Mouse (Mus musculus): ENCODE results near the gene Plekha4. TPM values are rescaled to one million over a fixed set of nuclear protein-coding genes. Genes with fewer than 3 reads are reported as not detected.
A peak's percentile ranks its signal among the peaks of the same experiment; 100 is the strongest.

The Plekha4 gene
- polyA plus RNA-seq, 1 experiment from 2014 or later = 7.9 TPM

DNA sequence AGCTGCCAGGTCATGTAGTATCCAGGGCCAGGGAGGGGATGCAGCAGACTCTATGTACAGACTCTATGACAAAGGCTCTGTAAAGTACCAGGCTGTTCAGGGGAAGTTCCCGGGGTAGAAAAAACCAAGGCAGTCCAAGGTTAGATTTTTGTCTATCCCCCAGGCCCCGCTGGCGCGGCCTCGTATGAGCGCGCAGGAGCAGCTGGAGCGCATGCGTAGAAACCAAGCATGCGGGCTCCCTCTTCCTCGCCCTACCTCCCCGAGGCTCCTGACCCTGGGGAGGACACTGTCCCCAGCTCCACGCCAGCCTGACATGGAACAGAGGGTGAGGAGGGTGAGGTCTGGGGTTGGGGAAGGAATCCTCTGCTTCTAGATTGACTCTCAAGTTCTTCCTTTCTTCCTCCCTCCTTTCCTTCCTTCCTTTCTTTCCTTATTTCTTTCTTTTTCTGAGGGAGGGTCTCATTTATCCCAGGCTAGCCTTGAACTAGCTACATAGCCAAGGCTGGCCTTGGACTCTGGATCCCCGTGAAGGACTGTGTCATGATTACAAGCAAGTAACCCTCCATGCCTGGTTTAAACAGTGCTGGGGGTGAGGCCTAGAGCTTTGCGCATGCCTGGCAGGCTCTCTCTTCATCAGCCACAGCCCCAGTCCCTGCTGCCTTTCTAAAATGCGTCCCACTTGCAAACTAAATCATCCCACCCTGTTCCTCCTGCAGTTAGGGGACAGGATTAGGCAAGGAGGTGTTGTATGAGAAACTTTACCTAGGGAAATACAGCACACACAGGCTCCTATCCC is 23.7 kb downstream of the Plekha4 start:
- no peak overlapping the region for H3K4me3 ChIP-seq
- ATAC-seq (ENCODE audit: low read depth) = no peak
- H3K27me3 ChIP-seq = no peaks in the 10 kb centered on the region
- H3K4me1 ChIP-seq (replicated peaks) = no peaks in the 10 kb centered on the region
- no peak overlapping the region for H3K4me2 ChIP-seq
- H3K9me3 ChIP-seq = no peaks in the 10 kb centered on the region
- no peak overlapping the region for H3K9ac ChIP-seq
- 88% methylated on average over 16 of the region's 16 CpGs for WGBS
- H3K27ac ChIP-seq (replicated peaks) = no peak overlapping the region
- H3K36me3 ChIP-seq = no peaks in the 10 kb centered on the region

DNA sequence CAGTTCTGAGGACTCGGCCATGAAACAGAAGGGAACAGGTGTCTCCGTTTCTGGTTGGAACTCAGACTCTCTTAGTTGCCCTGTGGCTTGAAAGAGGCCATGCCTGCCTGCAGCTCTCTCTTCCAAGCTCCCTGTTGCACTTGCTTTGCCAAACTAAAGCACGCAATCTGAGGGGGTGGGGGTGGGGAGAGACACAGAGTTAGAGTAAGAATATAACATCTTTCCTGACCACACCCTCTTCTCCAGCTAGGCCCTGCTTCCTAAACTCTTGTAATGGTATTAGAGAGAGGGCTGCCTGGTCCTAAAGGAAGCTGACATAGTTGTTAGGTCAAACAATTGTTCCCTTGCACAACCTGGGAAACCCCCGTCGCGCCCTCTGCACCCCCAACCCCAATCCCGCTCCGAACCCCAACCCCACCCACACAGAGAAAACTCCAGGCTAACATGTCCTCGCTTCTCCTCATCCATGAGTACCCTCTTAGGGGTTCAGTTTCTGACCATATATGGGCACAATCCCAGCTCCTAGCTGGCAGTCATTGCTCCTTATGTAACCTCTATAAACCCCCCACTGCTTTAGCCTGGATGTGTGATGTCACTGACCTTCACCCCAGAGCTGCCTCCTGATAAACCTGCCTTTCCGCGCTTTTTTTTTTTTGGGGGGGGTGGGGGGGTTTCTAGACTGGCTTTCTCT is 24.8 kb downstream of the Plekha4 start:
- no peaks in the 10 kb centered on the region for H3K36me3 ChIP-seq
- no peak overlapping the region for H3K27ac ChIP-seq (replicated peaks)
- no peak for ATAC-seq (ENCODE audit: low read depth)
- no peaks in the 10 kb centered on the region for H3K9me3 ChIP-seq
- H3K9ac ChIP-seq = no peak overlapping the region
- H3K4me1 ChIP-seq (replicated peaks) = no peaks in the 10 kb centered on the region
- 82% methylated on average over 11 of the region's 11 CpGs for WGBS
- H3K4me3 ChIP-seq = no peak overlapping the region
- no peaks in the 10 kb centered on the region for H3K27me3 ChIP-seq
- no peak overlapping the region for H3K4me2 ChIP-seq

DNA sequence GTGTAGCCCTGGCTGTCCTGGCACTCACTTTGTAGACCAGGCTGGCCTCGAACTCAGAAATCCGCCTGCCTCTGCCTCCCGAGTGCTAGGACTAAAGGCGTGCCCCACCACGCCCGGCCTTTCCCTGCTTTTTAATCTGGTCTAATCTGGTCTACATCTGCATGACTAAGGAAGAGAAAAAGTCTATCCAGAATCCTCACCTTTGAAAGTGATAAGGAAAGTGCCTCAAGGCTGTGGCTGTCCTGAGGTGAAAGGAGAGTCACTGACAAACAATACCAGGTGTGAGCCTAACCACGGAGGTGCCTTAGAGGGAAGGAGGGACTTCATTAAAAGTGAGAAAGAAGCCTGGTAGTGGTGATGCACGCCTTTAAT is 25.4 kb downstream of the Plekha4 start:
- no peaks in the 10 kb centered on the region for H3K27me3 ChIP-seq
- no peak overlapping the region for H3K27ac ChIP-seq (replicated peaks)
- H3K4me2 ChIP-seq = no peak overlapping the region
- H3K4me3 ChIP-seq = no peak overlapping the region
- H3K36me3 ChIP-seq = no peaks in the 10 kb centered on the region
- H3K4me1 ChIP-seq (replicated peaks) = no peaks in the 10 kb centered on the region
- H3K9me3 ChIP-seq = no peaks in the 10 kb centered on the region
- 87% methylated on average over 8 of the region's 8 CpGs for WGBS
- no peak for ATAC-seq (ENCODE audit: low read depth)
- H3K9ac ChIP-seq = no peak overlapping the region

DNA sequence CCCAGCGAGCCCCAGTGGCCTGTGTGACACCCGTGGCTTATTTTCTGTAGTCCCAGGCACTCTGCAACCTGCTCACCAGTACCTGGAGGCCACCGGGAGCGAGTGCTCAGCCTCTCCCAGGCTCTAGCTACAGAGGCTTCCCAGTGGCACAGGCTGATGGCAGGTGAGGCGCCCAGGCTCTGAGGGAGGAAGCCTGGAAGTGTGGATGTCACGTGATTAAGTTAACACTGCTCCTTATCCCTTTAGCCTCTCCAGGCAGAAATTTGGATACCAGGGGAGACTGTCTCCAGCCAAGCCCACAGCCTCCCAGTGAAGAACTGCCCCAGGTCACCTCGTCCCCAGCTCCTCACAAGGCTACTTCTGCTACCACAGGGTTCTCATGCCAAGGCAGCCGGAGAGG is 27.4 kb downstream of the Plekha4 start:
- no peaks in the 10 kb centered on the region for H3K27me3 ChIP-seq
- no peak for ATAC-seq (ENCODE audit: low read depth)
- no peaks in the 10 kb centered on the region for H3K4me1 ChIP-seq (replicated peaks)
- no peaks in the 10 kb centered on the region for H3K9me3 ChIP-seq
- no peak overlapping the region for H3K9ac ChIP-seq
- H3K27ac ChIP-seq (replicated peaks) = no peak overlapping the region
- WGBS = 68% methylated on average over 8 of the region's 8 CpGs
- H3K36me3 ChIP-seq = no peaks in the 10 kb centered on the region
- no peak overlapping the region for H3K4me2 ChIP-seq
- no peak overlapping the region for H3K4me3 ChIP-seq

DNA sequence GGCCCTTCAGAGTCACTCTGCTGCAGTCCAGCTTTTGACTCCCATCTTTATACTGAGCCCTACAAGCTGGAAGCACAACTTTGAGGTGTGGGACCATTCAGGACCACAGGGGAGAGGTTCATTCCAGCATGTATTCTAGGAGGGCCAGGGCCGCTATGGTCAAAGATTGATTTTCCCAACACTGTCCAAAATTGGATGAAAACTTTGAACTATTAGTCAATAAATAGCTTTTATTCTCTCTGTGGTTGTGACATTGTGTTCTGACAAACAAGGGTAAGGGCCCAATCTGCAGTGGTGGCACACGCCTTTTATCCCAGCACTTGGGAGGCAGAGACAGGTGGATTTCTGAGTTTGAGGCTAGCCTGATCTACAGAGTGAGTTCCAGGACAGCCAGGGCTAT is 27.9 kb downstream of the Plekha4 start:
- no peak for ATAC-seq (ENCODE audit: low read depth)
- H3K9ac ChIP-seq = no peak overlapping the region
- H3K27me3 ChIP-seq = no peaks in the 10 kb centered on the region
- no peaks in the 10 kb centered on the region for H3K36me3 ChIP-seq
- no peak overlapping the region for H3K4me2 ChIP-seq
- H3K4me3 ChIP-seq = no peak overlapping the region
- no peaks in the 10 kb centered on the region for H3K4me1 ChIP-seq (replicated peaks)
- H3K27ac ChIP-seq (replicated peaks) = no peak overlapping the region
- H3K9me3 ChIP-seq = no peaks in the 10 kb centered on the region
- 96% methylated on average over 2 of the region's 2 CpGs for WGBS

DNA sequence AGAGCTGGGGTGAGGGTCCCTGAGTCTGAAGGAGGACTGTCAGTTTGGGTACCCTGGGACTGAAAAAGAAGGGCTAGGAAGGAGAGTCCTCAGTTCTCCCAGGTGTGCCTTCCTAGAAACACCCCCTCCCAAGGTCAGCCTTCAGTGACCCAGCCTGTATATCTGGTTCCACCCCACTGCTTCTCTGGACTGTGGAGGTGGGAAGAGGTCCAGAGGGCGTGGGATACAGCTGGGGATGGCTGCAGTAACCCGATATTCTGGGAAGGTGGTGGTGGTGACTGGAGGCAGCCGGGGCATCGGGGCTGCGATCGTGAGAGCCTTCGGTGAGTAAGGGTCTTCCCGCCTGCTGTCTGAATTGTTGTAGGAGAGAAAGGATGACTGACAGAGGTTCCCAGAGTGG is 28.6 kb downstream of the Plekha4 start, which contains the start of gene Hsd17b14:
Hsd17b14 (plus strand) TSS at position 150 of the 400 bp plus-strand sequence.
- no peaks in the 10 kb centered on the region for H3K4me1 ChIP-seq (replicated peaks)
- 53% methylated on average over 8 of the region's 8 CpGs for WGBS
- H3K4me2 ChIP-seq = no peak within 1 kb of the TSS
- no peak within 1 kb of the TSS for H3K9ac ChIP-seq
- H3K9me3 ChIP-seq = no peaks in the 10 kb centered on the region
- no peaks in the 10 kb centered on the region for H3K27me3 ChIP-seq
- no peaks in the 10 kb centered on the region for H3K36me3 ChIP-seq
- no peak within 1 kb of the TSS for H3K27ac ChIP-seq (replicated peaks)
- no peak within 1 kb of the TSS for H3K4me3 ChIP-seq
- no peak for ATAC-seq (ENCODE audit: low read depth)

DNA sequence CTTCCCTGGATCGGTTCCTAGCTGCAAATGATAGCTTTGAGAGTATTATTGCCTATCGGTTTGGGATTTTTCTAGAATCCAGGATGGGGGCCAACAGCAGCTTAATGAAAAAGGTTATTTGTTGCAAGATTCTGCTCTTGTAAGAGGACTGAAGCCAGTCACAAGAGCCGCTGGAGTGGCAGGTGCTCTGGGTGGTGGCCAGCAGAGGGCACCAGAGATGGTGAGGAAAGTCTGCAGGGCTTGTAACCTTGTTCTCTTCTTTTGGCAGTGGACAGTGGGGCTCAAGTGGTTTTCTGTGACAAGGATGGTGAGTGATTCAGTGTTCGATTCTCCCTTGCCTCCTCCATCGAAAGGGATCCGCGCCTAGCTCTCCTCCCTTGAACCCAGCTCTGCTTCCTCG is 29.7 kb downstream of the Plekha4 start:
- Histone ChIP-seq H3K9ac (no peak overlapping the region), H3K9me3 (no peaks in the 10 kb centered on the region), H3K4me1 (replicated peaks) (no peaks in the 10 kb centered on the region), H3K27me3 (peaks cover under 1% of the 10 kb centered on the region; the same call in 1 of the 2 replicates), H3K36me3 (no peaks in the 10 kb centered on the region), H3K4me3 (no peak overlapping the region), H3K27ac (replicated peaks) (no peak overlapping the region), H3K4me2 (no peak overlapping the region)
- 28% methylated on average over 8 of the region's 8 CpGs for WGBS
- peak; percentile 63; the same call in 1 of the 2 replicates for ATAC-seq (ENCODE audit: low read depth)

DNA sequence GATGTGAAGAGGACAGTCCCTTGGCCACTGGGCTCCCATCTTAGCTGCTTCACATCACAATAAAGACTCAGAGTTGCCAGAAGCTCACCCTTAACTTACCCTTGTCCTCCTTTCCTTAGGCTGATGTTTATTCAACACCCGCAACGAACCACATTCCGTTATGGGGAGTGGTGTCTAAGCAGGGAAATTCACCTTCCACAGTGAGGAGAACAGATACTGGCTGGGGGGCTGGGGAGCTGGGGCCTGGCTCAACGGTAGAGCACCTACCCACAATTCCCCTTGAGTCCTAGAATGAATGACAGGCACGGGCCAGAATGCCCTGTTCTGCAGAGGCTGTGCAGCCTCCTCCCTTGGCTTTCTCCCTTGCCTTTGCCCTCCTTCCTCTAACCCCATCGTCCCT is 32.8 kb downstream of the Plekha4 start:
- no peak for ATAC-seq (ENCODE audit: low read depth)
- WGBS = 64% methylated on average over 6 of the region's 6 CpGs
- Histone ChIP-seq H3K27ac (replicated peaks) (no peak overlapping the region), H3K4me2 (no peak overlapping the region), H3K9ac (no peak overlapping the region), H3K9me3 (no peaks in the 10 kb centered on the region), H3K4me1 (replicated peaks) (0 out of 2 replicates have a peak, but pooled peaks cover 5% of the 10 kb centered on the region), H3K36me3 (no peaks in the 10 kb centered on the region), H3K4me3 (no peak overlapping the region), H3K27me3 (peaks cover 4% of the 10 kb centered on the region)

DNA sequence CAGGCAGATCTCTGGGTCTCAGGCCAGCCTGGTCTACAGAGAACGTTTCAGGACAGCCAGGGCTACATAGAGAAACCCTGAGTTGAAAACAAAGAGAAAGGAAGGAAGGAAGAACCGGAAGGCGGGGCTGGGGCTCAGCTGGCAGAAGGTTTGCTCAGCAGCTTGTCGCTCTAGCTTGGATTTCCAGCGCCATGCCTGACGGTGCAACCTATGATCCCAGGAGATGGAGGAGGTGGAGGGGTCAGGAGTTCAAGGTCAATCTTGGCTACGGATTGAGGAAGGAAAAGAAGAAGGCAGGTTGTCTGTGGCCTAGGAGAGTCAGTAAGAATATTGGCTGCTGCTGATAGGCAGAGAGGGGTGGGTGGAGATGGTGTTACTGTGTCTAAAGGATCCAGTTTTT is 34.1 kb downstream of the Plekha4 start:
- Histone ChIP-seq H3K36me3 (no peaks in the 10 kb centered on the region), H3K4me3 (no peak overlapping the region), H3K27ac (replicated peaks) (no peak overlapping the region), H3K9ac (no peak overlapping the region), H3K4me1 (replicated peaks) (0 out of 2 replicates have a peak, but pooled peaks cover 5% of the 10 kb centered on the region), H3K27me3 (peaks cover 4% of the 10 kb centered on the region), H3K4me2 (no peak overlapping the region), H3K9me3 (no peaks in the 10 kb centered on the region)
- ATAC-seq (ENCODE audit: low read depth) = no peak
- 76% methylated on average over 7 of the region's 7 CpGs for WGBS

DNA sequence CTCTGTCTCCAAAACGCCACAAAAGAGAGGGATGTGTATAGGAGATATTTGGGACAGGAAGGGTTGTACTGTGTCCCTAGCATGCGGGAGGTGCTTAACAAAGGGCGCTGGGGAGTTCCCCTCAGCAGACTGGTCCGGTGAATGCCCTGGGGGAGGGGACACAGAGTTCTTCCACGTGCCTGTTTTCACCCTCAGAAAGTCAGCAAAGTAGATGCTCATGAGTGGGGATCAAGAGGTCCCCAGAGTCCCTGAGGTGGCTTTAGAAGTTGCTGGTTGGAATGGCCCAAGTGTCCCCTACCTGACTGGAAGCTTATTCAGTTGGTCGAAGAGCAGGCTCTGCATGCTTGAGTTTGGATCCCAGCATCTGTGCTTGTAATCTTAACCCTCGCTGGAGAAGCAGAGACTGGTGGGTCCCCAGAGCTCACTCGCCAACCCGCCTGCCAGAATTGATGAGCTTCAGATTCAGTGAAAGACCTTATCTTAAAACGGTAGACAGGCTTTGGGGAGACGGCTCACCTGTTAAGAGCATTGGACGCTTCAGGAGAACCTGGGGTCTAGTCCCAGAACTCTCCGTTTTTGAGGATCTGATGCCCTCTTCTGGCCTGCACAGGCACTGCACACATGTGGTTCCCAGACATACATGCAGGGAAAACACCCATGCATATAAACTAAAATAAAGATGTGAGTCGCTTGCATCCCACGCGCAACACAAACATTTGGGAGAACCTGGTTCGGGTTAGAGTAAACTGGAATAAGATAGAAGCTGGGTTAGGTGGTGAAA is 34.9 kb downstream of the Plekha4 start:
- Histone ChIP-seq H3K27me3 (peaks cover 4% of the 10 kb centered on the region), H3K36me3 (no peaks in the 10 kb centered on the region), H3K4me1 (replicated peaks) (0 out of 2 replicates have a peak, but pooled peaks cover 5% of the 10 kb centered on the region), H3K9ac (no peak overlapping the region), H3K27ac (replicated peaks) (no peak overlapping the region), H3K9me3 (no peaks in the 10 kb centered on the region), H3K4me3 (no peak overlapping the region), H3K4me2 (peak overlapping the region; percentile 6)
- WGBS = 29% methylated on average over 17 of the region's 17 CpGs
- ATAC-seq (ENCODE audit: low read depth) = peak; percentile 71

DNA sequence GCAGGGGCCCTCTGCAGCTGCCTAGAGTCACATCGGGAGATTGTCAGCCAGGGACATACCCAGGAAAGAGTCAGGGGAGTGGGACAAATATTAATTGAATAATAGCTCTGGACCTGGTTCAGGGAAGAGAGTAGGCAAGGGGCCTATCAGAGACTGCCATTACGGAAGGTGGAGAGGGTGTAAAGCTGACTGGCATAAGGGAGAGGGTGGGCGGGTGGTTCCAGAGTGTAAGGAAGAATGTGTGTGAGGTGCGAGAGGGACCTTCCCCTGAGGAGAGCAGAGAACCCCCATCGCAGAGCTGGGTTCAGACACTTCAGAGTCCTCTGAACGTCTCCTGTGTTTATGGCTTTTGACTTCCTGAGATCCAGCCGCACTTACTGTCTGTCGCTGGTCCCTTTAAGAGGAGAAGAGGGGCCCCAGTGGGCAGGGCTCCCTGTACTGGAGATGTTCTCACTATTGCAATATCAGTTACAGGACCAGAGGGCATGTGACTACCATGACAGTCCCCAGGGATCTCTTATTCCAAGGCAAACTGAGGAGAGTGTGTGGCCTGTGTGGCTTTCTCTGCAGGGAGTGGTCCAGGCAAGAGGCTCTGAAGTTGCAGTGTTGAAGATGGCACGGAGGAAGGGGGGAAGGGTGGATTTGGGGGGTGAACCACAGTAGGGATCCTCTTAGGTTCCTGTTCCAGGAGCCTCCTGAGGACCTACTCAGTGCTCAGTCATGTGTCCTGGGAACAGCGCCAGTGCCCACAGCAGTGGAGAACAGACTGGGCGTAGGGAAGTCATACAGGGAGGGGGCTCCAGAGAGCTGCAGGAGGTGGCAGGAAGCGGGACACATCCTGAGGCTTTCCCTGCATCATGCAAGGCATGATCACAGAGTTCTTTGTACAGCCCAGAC is 35.7 kb downstream of the Plekha4 start:
- 46% methylated on average over 12 of the region's 12 CpGs for WGBS
- Histone ChIP-seq H3K4me2 (peak overlapping the region; percentile 6), H3K9ac (peak overlapping the region; percentile 31; the same call in 1 of the 2 replicates), H3K4me1 (replicated peaks) (0 out of 2 replicates have a peak, but pooled peaks cover 5% of the 10 kb centered on the region), H3K27ac (replicated peaks) (no peak overlapping the region), H3K9me3 (no peaks in the 10 kb centered on the region), H3K4me3 (no peak overlapping the region), H3K27me3 (peaks cover 4% of the 10 kb centered on the region), H3K36me3 (no peaks in the 10 kb centered on the region)
- ATAC-seq (ENCODE audit: low read depth) = peak; percentile 30; the same call in 1 of the 2 replicates
